Mouse (Mus musculus) large intestine, adult 2 months (tissue): ENCODE data around the gene Helz. TPM values are rescaled to one million over a fixed set of nuclear protein-coding genes. Genes with fewer than 3 reads are reported as not detected.

Experiments
- DNase-seq: peaks from one replicate; pipeline ENCODE4 v3.0.0-alpha.2; 2012; ENCODE audit warnings: low read depth, low spot score
- WGBS: fragments of 180-500 bp; shearing (Covaris S2); methylation state at CpG from one replicate; pipeline ENCODE4 v1.1.7; 2018; 5-methylcytosine and 5-hydroxymethylcytosine counted together
- polyA plus RNA-seq: library from polyadenylated mRNA; depleted of rRNA; stranded (reverse); fragments of >200 nt; gene quantifications from 2 replicates; pipeline ENCODE4 v1.2.3, GENCODE M21; 2012

Helz gene
- polyA plus RNA-seq, 1 experiment, result 13.6 TPM

- DNase-seq, result no peak
- WGBS, result 95% methylated on average over 4 of the region's 4 CpGs
Observed at GRCm38 (mm10) chr11:107655538-107655937, 107.8 kb downstream of the Helz start.

- whole genome bisulfite sequencing, result 94% methylated on average over 5 of the region's 5 CpGs
Observed at GRCm38 (mm10) chr11:107657117-107657516, 109.4 kb downstream of the Helz start.

GRCm38 (mm10) chr11:107660452-107660851, 112.7 kb downstream of the Helz start:
- no peak for DNase-seq
- WGBS, result 91% methylated on average over 4 of the region's 4 CpGs

More at GRCm38 (mm10) chr11:107657117-107657516, 109.4 kb downstream of the Helz start:
- DNase-seq, result no peak

GRCm38 (mm10) chr11:107662666-107663065, 114.9 kb downstream of the Helz start:
- 90% methylated on average over 5 of the region's 5 CpGs for WGBS
- no peak for DNase-seq

- DNase-seq, result no peak
- 89% methylated on average over 2 of the region's 2 CpGs for WGBS
Observed at GRCm38 (mm10) chr11:107667542-107667941, 119.8 kb downstream of the Helz start.

- no peak for DNase-seq
- WGBS, result 88% methylated on average over 6 of the region's 6 CpGs
Observed at GRCm38 (mm10) chr11:107668223-107668622, 120.5 kb downstream of the Helz start.

GRCm38 (mm10) chr11:107668977-107669376, 121.2 kb downstream of the Helz start:
- DNase-seq, result no peak
- WGBS, result 74% methylated on average over 4 of the region's 4 CpGs

- 82% methylated on average over 5 of the region's 5 CpGs for WGBS
- DNase-seq, result no peak
Observed at GRCm38 (mm10) chr11:107674006-107674405, 126.3 kb downstream of the Helz start.

- WGBS, result 91% methylated on average over 8 of the region's 8 CpGs
- no peak for DNase-seq
Observed at GRCm38 (mm10) chr11:107674601-107675000, 126.9 kb downstream of the Helz start.

- WGBS, result 87% methylated on average over 10 of the region's 10 CpGs
- no peak for DNase-seq
Observed at GRCm38 (mm10) chr11:107675246-107675645, 127.5 kb downstream of the Helz start.

GRCm38 (mm10) chr11:107676207-107676940, 128.6 kb downstream of the Helz start:
- DNase-seq, result no peak
- WGBS, result 68% methylated on average over 17 of the region's 17 CpGs

GRCm38 (mm10) chr11:107682694-107683355, 135.1 kb downstream of the Helz start:
- no peak for DNase-seq
- WGBS, result 92% methylated on average over 9 of the region's 9 CpGs

GRCm38 (mm10) chr11:107683544-107684465, 136.1 kb downstream of the Helz start:
- no peak for DNase-seq
- 86% methylated on average over 19 of the region's 19 CpGs for WGBS

GRCm38 (mm10) chr11:107686290-107686689, 138.6 kb downstream of the Helz start:
- no peak for DNase-seq
- WGBS, result 92% methylated on average over 20 of the region's 20 CpGs

GRCm38 (mm10) chr11:107688480-107688879, 140.8 kb downstream of the Helz start:
- 88% methylated on average over 10 of the region's 10 CpGs for WGBS
- DNase-seq, result no peak

GRCm38 (mm10) chr11:107691569-107691968, 143.8 kb downstream of the Helz start:
- DNase-seq, result no peak
- 73% methylated on average over 8 of the region's 8 CpGs for whole genome bisulfite sequencing

GRCm38 (mm10) chr11:107693338-107693737, 145.6 kb downstream of the Helz start:
- WGBS, result 74% methylated on average over 6 of the region's 6 CpGs
- no peak for DNase-seq

GRCm38 (mm10) chr11:107699967-107700366, 152.2 kb downstream of the Helz start:
- 90% methylated on average over 4 of the region's 4 CpGs for WGBS

GRCm38 (mm10) chr11:107703272-107704134, 155.8 kb downstream of the Helz start:
- WGBS, result 39% methylated on average over 27 of the region's 27 CpGs
- DNase-seq, result no peak

More at GRCm38 (mm10) chr11:107699967-107700366, 152.2 kb downstream of the Helz start:
- no peak for DNase-seq
